Mouse (Mus musculus): ENCODE results near the gene Celf3.

The Celf3 gene

DNA sequence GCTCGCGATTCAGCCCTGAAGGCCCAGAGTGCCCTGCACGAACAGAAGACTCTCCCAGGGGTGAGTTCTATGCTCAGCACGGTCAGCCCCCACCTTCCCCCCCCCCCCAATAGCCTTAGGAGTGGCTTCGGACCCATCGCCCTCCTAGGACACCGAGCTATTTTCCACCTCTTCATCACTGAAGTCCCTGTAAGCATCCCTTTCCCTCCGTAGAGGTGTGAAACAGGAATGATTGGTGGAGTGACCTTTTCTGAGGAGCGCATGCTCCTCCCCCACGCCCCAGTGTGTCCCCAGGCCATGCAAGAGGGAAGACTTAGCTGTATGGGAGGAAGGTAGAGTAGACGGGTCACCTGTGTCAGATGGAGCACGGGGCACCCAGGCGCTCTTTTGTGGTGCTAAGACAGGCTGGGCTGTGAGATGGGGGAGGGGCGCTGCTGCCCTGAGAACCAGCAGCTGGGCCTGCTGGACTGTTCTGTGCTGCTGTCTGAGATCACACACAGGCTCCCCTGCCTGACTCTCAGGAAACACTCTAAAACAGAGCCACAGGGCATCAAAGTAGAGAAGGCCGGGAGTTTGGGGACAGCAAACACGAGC, 2.3 kb downstream of the Celf3 start, which contains the start of gene Riiad1:
Riiad1 (minus strand) TSS at position 51 of the 594 bp plus-strand sequence.
- DNase-seq (ENCODE audit: low spot score) = no peak

DNA sequence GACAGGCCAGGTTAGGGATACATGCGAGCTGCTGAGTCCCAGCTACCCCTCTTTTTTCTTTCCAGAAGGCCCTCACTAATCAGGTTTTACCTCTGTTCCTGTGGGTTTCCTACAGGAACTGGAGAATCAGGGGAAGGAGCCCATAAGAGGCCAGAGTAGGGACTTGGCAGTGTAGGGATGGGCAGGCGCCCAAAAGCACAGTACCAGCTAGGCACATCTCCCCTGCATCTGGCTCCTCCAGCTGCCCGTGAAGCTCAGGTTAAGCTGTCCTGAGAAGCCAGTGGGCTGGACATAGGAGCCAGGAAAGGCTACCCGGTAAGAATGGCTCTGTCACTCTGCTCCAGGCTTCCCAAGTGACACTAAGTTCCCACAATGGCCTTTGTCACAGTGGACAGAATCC, 3.3 kb downstream of the Celf3 start:
- DNase-seq (ENCODE audit: low spot score) = no peak

DNA sequence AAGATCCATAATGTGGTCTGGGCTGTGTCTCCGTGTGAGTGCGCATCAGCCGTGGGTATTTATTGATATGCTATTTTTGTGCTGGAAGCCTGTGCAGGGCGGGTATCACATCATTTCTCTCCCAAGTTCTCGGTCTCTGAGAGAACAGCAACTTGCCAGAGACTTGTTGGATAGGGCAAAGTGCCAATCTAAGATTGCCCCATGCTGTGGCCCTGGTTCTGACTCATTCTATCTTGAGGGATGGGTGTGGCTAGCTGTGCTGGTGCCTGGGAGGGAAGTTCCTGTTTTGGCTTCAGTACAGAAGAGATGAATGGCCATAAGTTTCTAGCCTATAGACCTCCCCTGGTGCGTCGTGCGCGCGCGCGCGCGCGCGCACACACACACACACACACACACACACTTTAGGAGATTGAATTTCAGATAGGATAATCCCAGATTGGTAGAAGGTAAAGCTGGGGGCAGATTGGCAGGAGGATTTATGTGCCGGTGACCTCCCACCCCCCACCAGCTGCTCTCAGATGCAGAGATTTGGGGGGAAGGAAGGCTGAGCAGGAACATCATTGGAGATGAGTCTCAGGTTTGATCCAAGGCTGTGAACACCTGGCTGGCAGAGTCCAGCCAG, 4.8 kb downstream of the Celf3 start:
- DNase-seq (ENCODE audit: low spot score) = no peak

DNA sequence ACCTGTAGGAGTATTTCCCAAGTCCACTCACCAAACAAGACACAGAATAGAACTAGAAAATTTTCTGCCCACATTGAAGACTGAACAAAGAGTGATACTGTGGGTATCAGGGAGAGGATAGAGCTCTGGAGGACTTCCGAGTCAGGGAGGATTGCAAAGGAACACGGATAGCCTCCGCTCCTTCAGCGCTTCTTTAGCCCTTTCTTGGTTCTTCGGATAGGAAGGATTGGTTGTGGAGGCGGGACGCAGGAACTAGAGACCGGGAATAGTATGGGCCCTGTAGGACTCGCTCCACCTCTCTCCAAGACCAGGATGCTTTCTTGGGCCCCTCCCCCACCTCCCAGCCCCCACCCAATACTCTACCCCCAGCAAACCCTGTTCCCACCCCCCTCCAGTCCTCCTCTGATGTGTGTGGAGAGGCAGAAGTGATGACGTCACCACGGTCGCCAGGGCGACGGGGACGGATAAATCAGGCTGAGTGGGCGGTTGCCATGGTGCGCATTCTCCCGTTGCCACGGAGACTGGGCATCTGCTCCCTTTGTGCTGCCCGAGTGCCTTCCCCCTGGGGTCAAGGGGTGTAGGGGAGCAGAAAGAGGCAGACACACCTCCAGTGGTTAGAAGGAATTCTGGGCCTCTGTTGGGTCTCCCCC, 5.8 kb downstream of the Celf3 start:
- peak; percentile 92 for DNase-seq (ENCODE audit: low spot score)

DNA sequence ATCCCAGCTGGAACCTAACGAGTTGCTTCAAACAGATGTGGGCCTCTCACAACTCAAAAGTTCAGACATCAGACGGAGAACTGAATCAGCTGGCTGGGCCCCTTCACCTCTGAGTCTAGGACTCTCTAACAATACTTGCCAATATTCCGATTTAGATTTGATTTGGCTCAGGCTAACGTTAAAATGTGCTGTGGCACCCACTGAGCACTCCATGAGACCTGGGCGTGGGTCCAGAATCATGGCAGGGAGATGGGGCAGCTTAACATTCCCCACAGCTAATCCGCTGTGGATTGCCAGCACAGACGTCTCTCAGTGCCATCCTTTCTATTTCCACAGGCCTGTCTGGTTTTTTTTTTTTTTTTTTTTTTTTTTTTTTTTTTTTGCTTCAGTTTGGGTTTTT, 7.8 kb downstream of the Celf3 start:
- DNase-seq (ENCODE audit: low spot score) = no peak

DNA sequence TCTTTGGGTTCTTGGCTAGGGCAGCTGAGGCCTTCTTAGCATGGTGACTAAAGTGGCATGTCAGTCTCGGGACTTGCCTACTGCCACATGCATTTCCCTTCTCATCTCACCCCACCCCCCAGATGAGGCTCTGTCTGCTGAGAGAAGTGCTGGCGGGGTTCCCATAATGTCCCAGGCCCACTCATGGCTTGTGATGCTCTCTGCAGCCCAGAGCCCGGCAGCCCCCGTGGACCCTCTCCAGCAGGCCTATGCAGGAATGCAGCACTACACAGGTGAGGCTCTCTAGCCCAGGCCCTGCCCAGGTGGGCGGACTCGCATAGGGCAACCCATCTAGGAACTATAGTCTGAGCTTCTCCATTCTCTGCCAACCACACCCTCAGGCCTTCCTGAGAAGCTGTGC, 9.5 kb downstream of the Celf3 start:
- no peak for DNase-seq (ENCODE audit: low spot score)

DNA sequence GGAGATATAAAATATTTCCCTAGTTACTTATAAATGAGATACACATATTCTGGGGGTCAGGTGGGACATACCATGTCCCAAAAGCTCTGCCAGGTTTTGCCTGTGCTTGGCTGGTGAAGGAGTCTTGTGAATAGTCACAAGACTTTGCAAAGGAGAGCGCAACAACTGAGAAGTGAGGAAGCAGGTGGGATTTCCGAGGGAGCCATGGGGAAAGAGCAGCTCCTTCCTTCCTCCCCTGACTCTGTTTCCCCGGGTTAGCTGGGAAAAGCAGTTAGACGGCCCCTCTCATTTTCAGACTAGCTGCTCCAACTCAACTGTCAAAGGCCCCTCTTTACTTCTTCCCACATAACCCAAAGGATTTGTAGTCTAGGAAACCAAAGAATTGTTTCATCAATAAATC, 19.1 kb downstream of the Celf3 start:
- no peak for DNase-seq (ENCODE audit: low spot score)

DNA sequence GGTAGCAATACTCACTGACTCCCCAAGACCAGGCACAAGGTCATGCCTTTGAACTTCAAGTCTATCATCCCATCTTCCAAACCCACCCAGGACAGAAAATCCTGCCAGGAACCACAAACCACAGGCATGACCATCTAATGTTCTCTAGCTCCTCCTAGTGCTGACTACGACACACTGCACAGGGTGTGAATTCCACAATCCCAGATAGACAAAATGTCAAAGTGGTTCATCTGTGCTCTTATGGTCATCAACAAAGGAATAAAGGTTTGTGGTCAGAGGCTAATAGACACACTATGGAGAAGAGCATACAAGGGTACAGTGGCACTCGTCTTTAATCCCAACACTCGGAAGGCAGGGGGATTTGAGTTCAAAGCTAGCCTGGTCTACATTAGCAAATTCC, 24.1 kb downstream of the Celf3 start:
- no peak for DNase-seq (ENCODE audit: low spot score)

DNA sequence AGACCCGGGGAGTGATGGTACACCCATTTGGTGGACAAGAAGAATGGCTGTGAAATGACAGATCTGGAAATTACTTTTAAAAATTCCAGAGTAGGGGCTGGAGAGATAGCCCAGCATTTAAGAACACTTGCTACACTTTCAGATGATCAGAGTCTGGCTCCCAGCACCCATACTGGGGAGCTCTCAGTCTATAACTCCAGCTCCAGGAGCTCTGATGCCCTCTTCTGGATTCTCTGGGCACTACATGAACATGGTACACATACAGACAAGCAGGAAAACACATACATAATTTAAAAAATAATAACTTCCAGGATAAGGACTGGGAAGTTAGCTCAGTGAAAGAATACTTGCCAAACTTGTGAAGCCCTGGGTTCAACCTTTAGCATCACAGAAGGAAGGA, 28.6 kb downstream of the Celf3 start:
- no peak for DNase-seq (ENCODE audit: low spot score)

DNA sequence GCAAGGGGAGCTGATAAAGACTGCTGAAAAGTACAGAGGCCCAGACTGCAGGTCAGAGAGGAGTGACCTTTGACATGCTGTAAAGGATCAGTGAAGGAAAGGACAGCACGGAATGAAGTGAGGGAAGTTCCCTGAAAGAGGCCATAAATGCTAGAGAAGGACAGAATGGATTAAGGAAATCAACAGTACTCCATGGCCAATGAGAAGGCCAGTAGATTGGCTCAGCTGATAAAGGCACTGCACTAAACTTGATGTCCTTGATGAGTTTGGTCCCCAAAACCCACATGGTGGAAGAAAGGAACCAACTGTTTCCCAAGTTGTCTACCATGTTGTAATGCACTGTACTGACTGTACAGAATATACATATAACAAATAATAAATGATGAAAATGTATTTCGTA, 48.6 kb downstream of the Celf3 start:
- no peak for DNase-seq (ENCODE audit: low spot score)

DNA sequence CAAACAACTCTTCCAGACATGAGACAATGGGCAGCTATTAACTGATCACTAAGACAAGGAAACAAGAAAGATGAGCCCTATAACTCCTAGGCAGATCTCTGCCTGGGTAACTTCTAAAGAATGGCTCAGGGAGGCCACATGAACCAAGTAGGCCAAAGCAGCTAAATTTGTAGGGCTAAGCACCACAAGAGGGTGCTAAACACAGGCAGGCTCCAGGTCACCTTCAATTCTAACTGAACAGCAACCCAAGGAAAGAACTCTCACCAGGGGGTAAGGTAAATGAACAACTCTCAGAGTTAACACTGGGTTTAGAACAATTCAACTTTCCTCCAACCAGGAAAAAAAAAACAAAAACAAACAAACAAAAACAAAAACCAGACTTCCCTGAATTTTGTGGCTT, 55.9 kb downstream of the Celf3 start:
- no peak for DNase-seq (ENCODE audit: low spot score)

DNA sequence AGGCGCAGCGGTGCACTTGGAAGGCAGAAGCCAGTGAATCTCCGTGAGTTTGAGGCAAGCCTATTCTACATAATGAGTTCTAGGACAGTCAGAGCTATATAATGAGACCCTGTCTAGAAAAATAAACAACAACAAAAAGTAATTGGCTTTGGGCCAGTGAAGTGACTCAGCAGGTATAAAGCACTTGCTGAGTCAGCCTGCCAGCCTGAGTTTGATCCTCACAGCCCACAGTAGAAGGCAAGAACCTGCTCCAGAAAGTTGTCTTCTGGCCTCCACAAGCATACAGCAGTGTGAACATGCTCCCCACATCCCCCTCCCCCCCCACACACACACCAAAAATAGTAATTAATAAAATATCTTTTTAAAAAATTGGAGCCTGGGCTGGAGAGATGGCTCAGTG, 59.1 kb downstream of the Celf3 start:
- no peak for DNase-seq (ENCODE audit: low spot score)

Measured in layer of hippocampus, adult 9-10 months (tissue).